Mouse (Mus musculus): ENCODE results near the gene Mta3. TPM values are rescaled to one million over a fixed set of nuclear protein-coding genes. Genes with fewer than 3 reads are reported as not detected.

Gene Mta3
- total and polyA plus RNA-seq, 2 experiments from 2014 or later = 35.7 to 38.9 TPM

DNA sequence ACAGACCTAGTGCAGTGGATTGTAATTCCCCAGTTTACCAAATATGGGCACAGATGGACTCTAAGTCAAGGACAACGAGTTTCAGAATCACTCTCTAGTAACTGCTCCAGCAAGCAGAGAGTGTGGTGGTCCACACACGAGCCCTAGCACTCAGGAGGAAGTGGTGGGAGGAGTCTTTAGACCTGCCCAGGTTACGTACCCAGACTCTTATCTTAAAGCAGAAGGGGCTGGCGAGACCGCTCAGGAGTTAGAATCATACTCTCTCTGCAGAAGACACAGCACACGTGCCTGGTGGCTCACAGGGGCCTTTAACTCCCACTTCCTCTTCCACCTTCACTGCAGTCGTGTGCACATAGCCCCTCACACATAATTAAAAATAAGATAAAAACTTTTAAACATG is 101.4 kb downstream of the Mta3 start:
- TF ChIP-seq CTCF (IDR thresholded peaks at IDR 0.05; ENCODE audit: low read depth) = no peak
- no peak overlapping the region for H3K4me2 ChIP-seq (ENCODE audit: low read depth)
- WGBS = 82% methylated on average over 7 of the region's 7 CpGs
- H3K27ac ChIP-seq (ENCODE audit: low read depth, low read length) = no peak overlapping the region
- H3K27me3 ChIP-seq (ENCODE audit: insufficient read depth, low read length) = no peaks in the 10 kb centered on the region
- H3K9ac ChIP-seq = no peak overlapping the region
- no peak overlapping the region for H3K4me3 ChIP-seq (ENCODE audit: low read depth, low read length)
- no peaks in the 10 kb centered on the region for H3K9me3 ChIP-seq (ENCODE audit: low read length)
- DNase-seq (no peak), ATAC-seq (no peak)
- peaks cover 35% of the 10 kb centered on the region for H3K36me3 ChIP-seq (ENCODE audit: insufficient read depth)
- no peaks in the 10 kb centered on the region for H3K4me1 ChIP-seq (ENCODE audit: insufficient read depth)

GRCm38 (mm10) chr17:83807778-83808398 is 101.9 kb downstream of the Mta3 start:
- peak; percentile 64 for TF ChIP-seq CTCF (IDR thresholded peaks at IDR 0.05; ENCODE audit: low read depth)
- Histone ChIP-seq H3K9me3 (ENCODE audit: low read length) (no peaks in the 10 kb centered on the region), H3K4me3 (ENCODE audit: low read depth, low read length) (no peak overlapping the region), H3K4me2 (ENCODE audit: low read depth) (no peak overlapping the region), H3K27me3 (ENCODE audit: insufficient read depth, low read length) (no peaks in the 10 kb centered on the region), H3K9ac (no peak overlapping the region), H3K27ac (ENCODE audit: low read depth, low read length) (no peak overlapping the region), H3K36me3 (ENCODE audit: insufficient read depth) (peaks cover 36% of the 10 kb centered on the region), H3K4me1 (ENCODE audit: insufficient read depth) (no peaks in the 10 kb centered on the region)
- 76% methylated on average over 11 of the region's 11 CpGs for WGBS
- peak; percentile 67 for DNase-seq
- ATAC-seq = no peak

DNA sequence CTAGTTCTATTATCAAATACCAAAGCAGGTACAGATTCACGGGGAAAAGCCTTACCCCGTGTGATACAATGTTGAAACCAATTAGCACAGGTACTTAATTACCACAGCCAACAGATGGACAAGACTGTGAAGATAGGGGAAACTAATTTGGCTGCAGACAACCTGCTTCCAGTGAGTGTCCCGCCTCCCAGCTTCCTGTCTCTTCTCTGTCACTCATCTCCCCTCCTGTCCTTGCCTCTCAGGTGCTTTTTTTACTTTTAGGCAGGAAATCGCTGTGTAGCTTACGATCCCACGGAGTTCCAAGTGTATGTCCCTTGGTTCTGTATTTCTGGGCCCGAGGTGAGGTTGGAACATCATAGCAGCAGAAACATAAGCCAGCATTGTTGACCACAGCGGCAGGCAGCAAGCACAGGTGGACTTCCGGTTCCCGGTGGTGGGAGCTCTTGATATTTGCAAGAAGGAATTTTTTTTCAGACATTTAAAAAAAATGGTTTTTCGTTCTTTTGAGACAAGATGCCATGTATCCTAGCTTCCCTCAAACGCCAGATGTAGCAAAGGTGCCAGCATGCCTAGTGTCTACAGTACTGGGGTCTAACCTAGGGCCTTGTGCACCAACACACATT is 102.6 kb downstream of the Mta3 start:
- DNase-seq (no peak), ATAC-seq (no peak)
- Histone ChIP-seq H3K27me3 (ENCODE audit: insufficient read depth, low read length) (no peaks in the 10 kb centered on the region), H3K9ac (no peak overlapping the region), H3K27ac (ENCODE audit: low read depth, low read length) (no peak overlapping the region), H3K4me3 (ENCODE audit: low read depth, low read length) (no peak overlapping the region), H3K4me2 (ENCODE audit: low read depth) (no peak overlapping the region), H3K9me3 (ENCODE audit: low read length) (no peaks in the 10 kb centered on the region), H3K36me3 (ENCODE audit: insufficient read depth) (peaks cover 36% of the 10 kb centered on the region), H3K4me1 (ENCODE audit: insufficient read depth) (no peaks in the 10 kb centered on the region)
- TF ChIP-seq CTCF (IDR thresholded peaks at IDR 0.05; ENCODE audit: low read depth) = no peak
- WGBS = 87% methylated on average over 12 of the region's 12 CpGs

- TF ChIP-seq CTCF (IDR thresholded peaks at IDR 0.05; ENCODE audit: low read depth) = no peak
- no peaks in the 10 kb centered on the region for H3K9me3 ChIP-seq (ENCODE audit: low read length)
- peaks cover 29% of the 10 kb centered on the region for H3K36me3 ChIP-seq (ENCODE audit: insufficient read depth)
- H3K4me3 ChIP-seq (ENCODE audit: low read depth, low read length) = no peak overlapping the region
- no peak overlapping the region for H3K4me2 ChIP-seq (ENCODE audit: low read depth)
- no peaks in the 10 kb centered on the region for H3K4me1 ChIP-seq (ENCODE audit: insufficient read depth)
- ATAC-seq (no peak), DNase-seq (no peak)
- WGBS = 93% methylated on average over 17 of the region's 17 CpGs
- no peaks in the 10 kb centered on the region for H3K27me3 ChIP-seq (ENCODE audit: insufficient read depth, low read length)
- no peak overlapping the region for H3K27ac ChIP-seq (ENCODE audit: low read depth, low read length)
- H3K9ac ChIP-seq = no peak overlapping the region
Observed at GRCm38 (mm10) chr17:83809197-83809829, 103.3 kb downstream of the Mta3 start.

- no peak overlapping the region for H3K9ac ChIP-seq
- H3K27me3 ChIP-seq (ENCODE audit: insufficient read depth, low read length) = no peaks in the 10 kb centered on the region
- H3K4me1 ChIP-seq (ENCODE audit: insufficient read depth) = no peaks in the 10 kb centered on the region
- no peak overlapping the region for H3K4me2 ChIP-seq (ENCODE audit: low read depth)
- DNase-seq = no peak
- H3K4me3 ChIP-seq (ENCODE audit: low read depth, low read length) = no peak overlapping the region
- H3K36me3 ChIP-seq (ENCODE audit: insufficient read depth) = peaks cover 22% of the 10 kb centered on the region
- no peak overlapping the region for H3K27ac ChIP-seq (ENCODE audit: low read depth, low read length)
- no peak for TF ChIP-seq CTCF (IDR thresholded peaks at IDR 0.05; ENCODE audit: low read depth)
- no peaks in the 10 kb centered on the region for H3K9me3 ChIP-seq (ENCODE audit: low read length)
- ATAC-seq = no peak
- WGBS = 92% methylated on average over 5 of the region's 5 CpGs
Observed at GRCm38 (mm10) chr17:83810285-83810684, 104.3 kb downstream of the Mta3 start.

DNA sequence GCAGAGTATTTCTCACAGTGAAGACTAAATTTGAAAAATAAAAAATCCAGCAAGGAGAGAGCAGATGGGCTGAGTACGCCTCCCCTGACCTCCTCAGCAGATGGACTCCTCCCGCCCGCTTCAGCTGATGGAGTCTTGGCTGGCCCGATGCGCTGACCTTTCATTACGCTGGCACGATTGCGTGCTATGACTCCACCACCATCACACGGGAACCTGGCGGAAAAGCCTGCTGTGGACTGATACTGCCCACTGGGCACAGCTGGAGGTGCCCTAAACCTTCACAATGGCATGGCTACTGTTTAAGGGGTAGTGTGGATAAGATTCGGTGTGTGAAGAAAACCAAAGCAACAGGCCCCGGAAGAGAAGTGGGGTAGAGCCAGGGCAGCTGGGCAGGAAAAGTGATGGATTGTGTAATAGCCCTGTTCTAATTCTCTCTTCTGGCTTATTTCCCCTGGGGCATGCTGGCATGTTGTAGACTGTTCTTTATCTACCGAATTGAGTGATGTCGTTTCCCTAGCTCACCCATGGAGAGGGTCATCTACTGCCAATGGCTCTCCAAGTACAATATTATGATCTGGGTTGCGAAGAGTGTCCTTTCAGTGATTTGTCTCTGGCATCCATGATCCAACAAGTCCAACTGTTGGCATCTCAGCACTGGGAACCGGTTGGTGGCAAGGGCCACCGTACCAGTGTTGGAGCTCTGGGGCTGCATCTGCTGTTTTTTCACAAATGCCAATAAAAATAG is 106.4 kb downstream of the Mta3 start:
- no peak for DNase-seq
- ATAC-seq = peak; percentile 62
- H3K36me3 ChIP-seq (ENCODE audit: insufficient read depth) = peaks cover 15% of the 10 kb centered on the region

More for the DNA sequence above, 106.4 kb downstream of the Mta3 start:
- Histone ChIP-seq H3K4me2 (ENCODE audit: low read depth) (no peak overlapping the region), H3K27me3 (ENCODE audit: insufficient read depth, low read length) (no peaks in the 10 kb centered on the region), H3K27ac (ENCODE audit: low read depth, low read length) (no peak overlapping the region), H3K4me3 (ENCODE audit: low read depth, low read length) (no peak overlapping the region), H3K9me3 (ENCODE audit: low read length) (no peaks in the 10 kb centered on the region), H3K9ac (no peak overlapping the region), H3K4me1 (ENCODE audit: insufficient read depth) (no peaks in the 10 kb centered on the region)
- 77% methylated on average over 17 of the region's 17 CpGs for WGBS
- TF ChIP-seq CTCF (IDR thresholded peaks at IDR 0.05; ENCODE audit: low read depth) = no peak
